Mouse (Mus musculus) midbrain, embryonic 13.5 days (tissue): ENCODE measurements around the gene Hmgcll1. TPM values are rescaled to one million over a fixed set of nuclear protein-coding genes. Genes with fewer than 3 reads are reported as not detected.
A peak's percentile ranks its signal among the peaks of the same experiment; 100 is the strongest.

Experiments used
- ATAC-seq: fragments of 200-750 bp; cut with Nextera tagmentation; 2 replicates; pipeline ENCODE4 v1.8.0; 2017; ENCODE audit warnings: mild to moderate bottlenecking, moderate TSS enrichment, moderate library complexity
- H3K27ac ChIP-seq: fragments of 300-500 bp; sonication (generic); 2 replicates; pipeline ENCODE4 v1.5.1; 2015; ENCODE audit warnings: inconsistent platforms, mild to moderate bottlenecking, moderate library complexity
- H3K27me3 ChIP-seq: fragments of 300-500 bp; sonication (generic); 2 replicates; pipeline ENCODE4 v1.6.1; 2015; ENCODE audit warnings: mild to moderate bottlenecking, inconsistent platforms
- H3K36me3 ChIP-seq: fragments of 300-500 bp; sonication (generic); 2 replicates; pipeline ENCODE4 v1.6.1; 2015; ENCODE audit warnings: mild to moderate bottlenecking, inconsistent platforms
- H3K4me1 ChIP-seq: fragments of 300-500 bp; sonication (generic); replicated peaks from 2 replicates; pipeline ENCODE4 v1.6.1; 2015; ENCODE audit warnings: inconsistent platforms
- H3K4me2 ChIP-seq: fragments of 300-500 bp; sonication (generic); replicated peaks from 2 replicates; pipeline ENCODE4 v1.6.1; 2015; ENCODE audit warnings: moderate library complexity, mild to moderate bottlenecking, inconsistent platforms
- H3K4me3 ChIP-seq: fragments of 300-500 bp; sonication (generic); replicated peaks from 2 replicates; pipeline ENCODE4 v1.5.1; 2015; ENCODE audit warnings: mild to moderate bottlenecking, inconsistent platforms
- H3K9ac ChIP-seq: fragments of 300-500 bp; sonication (generic); replicated peaks from 2 replicates; pipeline ENCODE4 v1.6.1; 2015; ENCODE audit warnings: mild to moderate bottlenecking, inconsistent platforms
- H3K9me3 ChIP-seq: fragments of 300-500 bp; sonication (generic); 2 replicates; pipeline ENCODE4 v1.6.1; 2016; ENCODE audit warnings: mild to moderate bottlenecking, inconsistent platforms
- WGBS: fragments of 180-500 bp; shearing (Covaris S2); methylation state at CpG from one replicate; pipeline ENCODE4 v1.1.7; 2015; 5-methylcytosine and 5-hydroxymethylcytosine counted together
- polyA plus RNA-seq: library from polyadenylated mRNA; unstranded; fragments of >200 nt; fragmentation: Nextera tagmentation; extraction: Ambion mirVana; gene quantifications from 2 replicates; pipeline ENCODE4 v1.2.1, GENCODE M21; 2015

Gene Hmgcll1
- polyA plus RNA-seq, 1 experiment from 2014 or later = 21.6 TPM

DNA sequence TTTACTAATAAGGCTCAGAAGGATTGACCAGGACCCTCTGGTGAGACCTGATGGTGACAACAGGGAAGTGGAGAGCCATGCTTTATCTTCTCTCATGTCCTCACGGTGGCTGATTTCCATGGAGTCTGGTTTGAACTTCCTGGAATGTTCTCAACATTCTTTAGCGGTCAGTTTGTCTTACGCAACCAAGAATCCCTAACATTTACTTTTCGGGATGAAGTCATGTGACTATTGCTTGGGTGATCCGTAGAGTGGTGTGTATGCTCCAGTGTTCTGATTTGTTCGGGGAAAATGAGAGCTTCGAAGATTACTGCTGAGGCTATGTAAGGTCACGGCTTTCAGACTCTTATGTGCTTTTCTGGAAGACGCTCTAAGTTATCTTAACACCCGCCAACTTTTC is 1.9 kb downstream of the Hmgcll1 start:
- no peak for ATAC-seq
- Histone ChIP-seq H3K4me1 (peaks cover 22% of the 10 kb centered on the region), H3K9me3 (no peaks in the 10 kb centered on the region), H3K27me3 (no peaks in the 10 kb centered on the region), H3K4me3 (no peak overlapping the region), H3K36me3 (no peaks in the 10 kb centered on the region), H3K27ac (no peak overlapping the region), H3K4me2 (peak overlapping the region; percentile 78; the same call in 1 of the 2 replicates), H3K9ac (no peak overlapping the region)
- WGBS = 90% methylated on average over 10 of the region's 10 CpGs

DNA sequence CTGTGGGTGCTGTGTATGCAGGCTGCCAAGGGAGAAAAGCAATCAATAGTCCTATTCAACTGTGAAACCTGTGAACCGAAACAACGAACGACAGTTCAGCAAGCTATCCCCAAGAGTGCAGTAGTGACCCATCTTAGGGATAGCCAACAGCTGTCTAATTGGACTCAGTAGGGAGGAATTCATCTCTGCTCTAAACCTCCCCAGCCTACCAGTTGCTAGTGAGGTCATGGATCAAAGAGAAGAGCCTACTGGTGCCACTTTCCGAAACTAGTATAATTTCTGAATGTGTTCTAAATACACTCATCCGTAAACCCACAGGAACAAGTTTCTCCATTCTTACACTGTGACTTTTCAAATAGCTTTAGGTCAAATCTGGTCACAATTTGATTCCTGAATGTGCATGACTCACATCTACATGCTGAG is 8.9 kb downstream of the Hmgcll1 start:
- Histone ChIP-seq H3K27ac (no peak overlapping the region), H3K36me3 (no peaks in the 10 kb centered on the region), H3K4me2 (no peak overlapping the region), H3K9me3 (no peaks in the 10 kb centered on the region), H3K27me3 (no peaks in the 10 kb centered on the region), H3K4me1 (no peaks in the 10 kb centered on the region), H3K9ac (no peak overlapping the region), H3K4me3 (no peak overlapping the region)
- 46% methylated on average over 5 of the region's 5 CpGs for WGBS
- no peak for ATAC-seq

GRCm38 (mm10) chr9:76024277-76025246 is 9.9 kb downstream of the Hmgcll1 start:
- Histone ChIP-seq H3K4me1 (no peaks in the 10 kb centered on the region), H3K36me3 (no peaks in the 10 kb centered on the region), H3K27ac (no peak overlapping the region), H3K4me3 (no peak overlapping the region), H3K9me3 (no peaks in the 10 kb centered on the region), H3K9ac (no peak overlapping the region), H3K4me2 (no peak overlapping the region), H3K27me3 (no peaks in the 10 kb centered on the region)
- WGBS = 39% methylated on average over 5 of the region's 5 CpGs
- ATAC-seq = no peak

GRCm38 (mm10) chr9:76029471-76030199 is 15.0 kb downstream of the Hmgcll1 start:
- ATAC-seq = no peak
- Histone ChIP-seq H3K4me3 (no peak overlapping the region), H3K9ac (no peak overlapping the region), H3K36me3 (no peaks in the 10 kb centered on the region), H3K4me2 (no peak overlapping the region), H3K27me3 (no peaks in the 10 kb centered on the region), H3K4me1 (no peaks in the 10 kb centered on the region), H3K27ac (no peak overlapping the region), H3K9me3 (no peaks in the 10 kb centered on the region)
- WGBS = 88% methylated on average over 16 of the region's 16 CpGs

- Histone ChIP-seq H3K9ac (no peak overlapping the region), H3K4me3 (no peak overlapping the region), H3K4me1 (peaks cover 6% of the 10 kb centered on the region), H3K4me2 (no peak overlapping the region), H3K36me3 (no peaks in the 10 kb centered on the region), H3K27ac (no peak overlapping the region), H3K27me3 (no peaks in the 10 kb centered on the region), H3K9me3 (no peaks in the 10 kb centered on the region)
- WGBS = 88% methylated on average over 7 of the region's 7 CpGs
- no peak for ATAC-seq
These were observed 20.4 kb downstream of the Hmgcll1 start for GRCm38 (mm10) chr9:76035058-76035457.

DNA sequence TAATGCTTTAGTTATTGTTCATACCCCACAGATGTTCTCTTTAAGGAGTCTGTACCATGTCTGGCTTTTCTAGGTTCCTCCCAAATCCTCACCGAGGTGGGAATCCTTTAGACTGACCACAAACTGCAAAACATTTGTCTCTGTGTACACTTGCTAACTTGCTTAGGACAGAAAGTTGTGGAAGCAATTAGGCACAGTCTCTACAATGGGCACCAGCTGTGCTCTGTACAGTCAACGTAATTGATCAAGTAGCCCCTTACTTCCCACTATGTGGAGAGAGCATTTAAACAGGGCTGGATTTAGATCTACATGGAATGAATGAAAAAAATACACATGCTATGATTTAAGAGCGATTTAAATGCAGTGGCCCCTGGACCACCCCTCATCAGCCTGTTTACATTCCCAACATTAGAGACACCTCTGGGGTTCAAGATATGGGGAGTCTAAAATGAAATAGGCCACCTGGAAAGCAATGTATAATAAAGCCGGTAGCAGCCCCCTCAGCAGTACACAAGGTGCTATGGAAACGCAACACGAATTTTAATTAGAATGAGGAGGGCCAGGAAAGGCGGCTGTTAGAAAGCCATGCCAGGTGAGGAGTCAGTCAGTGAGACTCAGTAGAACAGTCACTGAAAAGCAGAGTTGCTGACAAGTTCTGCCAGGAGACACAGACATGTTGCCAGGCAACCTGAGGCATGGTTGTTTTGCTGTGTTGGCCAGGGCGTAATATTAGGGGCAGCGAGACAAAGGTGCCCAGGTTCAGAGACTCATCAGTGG is 23.9 kb downstream of the Hmgcll1 start:
- H3K27me3 ChIP-seq = no peaks in the 10 kb centered on the region
- ATAC-seq = no peak; the same call in 1 of the 2 replicates
- H3K9me3 ChIP-seq = no peaks in the 10 kb centered on the region
- H3K4me1 ChIP-seq = peaks cover 10% of the 10 kb centered on the region
- WGBS = 52% methylated on average over 9 of the region's 9 CpGs
- H3K27ac ChIP-seq = no peak overlapping the region
- no peak overlapping the region for H3K4me3 ChIP-seq
- H3K9ac ChIP-seq = no peak overlapping the region
- no peaks in the 10 kb centered on the region for H3K36me3 ChIP-seq
- no peak overlapping the region for H3K4me2 ChIP-seq

DNA sequence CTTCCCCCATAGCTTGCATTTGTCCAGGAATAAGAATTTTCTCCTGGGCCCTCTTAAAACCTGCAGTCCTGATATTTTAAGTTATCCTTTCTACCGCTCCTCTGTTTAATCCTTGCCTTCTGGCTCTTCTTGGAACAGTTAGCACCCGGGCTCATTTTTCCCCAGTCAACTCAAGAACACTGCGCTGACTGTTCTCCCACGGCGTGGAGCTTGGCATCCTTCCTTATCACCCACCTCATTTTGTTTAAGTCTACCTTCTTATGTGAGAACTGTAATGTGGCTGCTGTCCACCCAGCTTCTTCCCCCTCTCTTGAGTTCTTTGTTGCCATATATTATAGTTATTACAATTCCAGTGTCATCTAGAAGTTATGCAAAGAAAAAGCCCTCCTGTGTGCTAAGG is 25.1 kb downstream of the Hmgcll1 start:
- Histone ChIP-seq H3K27ac (no peak overlapping the region), H3K4me2 (no peak overlapping the region), H3K36me3 (no peaks in the 10 kb centered on the region), H3K4me1 (peaks cover 10% of the 10 kb centered on the region), H3K4me3 (no peak overlapping the region), H3K9me3 (no peaks in the 10 kb centered on the region), H3K27me3 (no peaks in the 10 kb centered on the region), H3K9ac (no peak overlapping the region)
- WGBS = 91% methylated on average over 5 of the region's 5 CpGs
- ATAC-seq = no peak

- Histone ChIP-seq H3K9ac (no peak overlapping the region), H3K4me2 (no peak overlapping the region), H3K9me3 (no peaks in the 10 kb centered on the region), H3K27me3 (no peaks in the 10 kb centered on the region), H3K27ac (no peak overlapping the region), H3K36me3 (no peaks in the 10 kb centered on the region), H3K4me3 (no peak overlapping the region), H3K4me1 (peaks cover 8% of the 10 kb centered on the region)
- no peak for ATAC-seq
- 59% methylated on average over 5 of the region's 5 CpGs for WGBS
These were observed 28.7 kb downstream of the Hmgcll1 start for GRCm38 (mm10) chr9:76043341-76043740.

- ATAC-seq = peak; percentile 58; the same call in 1 of the 2 replicates
- 85% methylated on average over 3 of the region's 3 CpGs for WGBS
- H3K4me2 ChIP-seq = no peak overlapping the region
- no peak overlapping the region for H3K4me3 ChIP-seq
- H3K27ac ChIP-seq = no peak overlapping the region
- H3K27me3 ChIP-seq = no peaks in the 10 kb centered on the region
- 0 out of 2 replicates have a peak, but pooled peaks cover 4% of the 10 kb centered on the region for H3K4me1 ChIP-seq
- no peak overlapping the region for H3K9ac ChIP-seq
- H3K9me3 ChIP-seq = no peaks in the 10 kb centered on the region
- no peaks in the 10 kb centered on the region; the same call in 1 of the 2 replicates for H3K36me3 ChIP-seq
These were observed 46.3 kb downstream of the Hmgcll1 start for GRCm38 (mm10) chr9:76060935-76061334.

- H3K36me3 ChIP-seq = no peaks in the 10 kb centered on the region; the same call in 1 of the 2 replicates
- no peak overlapping the region for H3K4me3 ChIP-seq
- H3K27ac ChIP-seq = no peak overlapping the region
- WGBS = 84% methylated on average over 4 of the region's 4 CpGs
- no peaks in the 10 kb centered on the region for H3K9me3 ChIP-seq
- H3K9ac ChIP-seq = no peak overlapping the region
- no peaks in the 10 kb centered on the region for H3K27me3 ChIP-seq
- no peak for ATAC-seq
- 0 out of 2 replicates have a peak, but pooled peaks cover 4% of the 10 kb centered on the region for H3K4me1 ChIP-seq
- H3K4me2 ChIP-seq = no peak overlapping the region
These were observed 46.8 kb downstream of the Hmgcll1 start for GRCm38 (mm10) chr9:76061492-76061891.

GRCm38 (mm10) chr9:76064164-76064563 is 49.5 kb downstream of the Hmgcll1 start:
- Histone ChIP-seq H3K27ac (no peak overlapping the region), H3K4me3 (no peak overlapping the region), H3K4me2 (no peak overlapping the region), H3K36me3 (no peaks in the 10 kb centered on the region), H3K27me3 (no peaks in the 10 kb centered on the region), H3K4me1 (0 out of 2 replicates have a peak, but pooled peaks cover 4% of the 10 kb centered on the region), H3K9ac (no peak overlapping the region), H3K9me3 (no peaks in the 10 kb centered on the region)
- 74% methylated on average over 2 of the region's 2 CpGs for WGBS
- no peak for ATAC-seq
